Mouse (Mus musculus) liver, postnatal 0 days (tissue): ENCODE results near the gene Myh7b. TPM values are rescaled to one million over a fixed set of nuclear protein-coding genes. Genes with fewer than 3 reads are reported as not detected.

Experiments used
- ATAC-seq: fragments of 200-750 bp; cut with Nextera tagmentation; 2 replicates; pipeline ENCODE4 v1.8.0; 2017; ENCODE audit warnings: mild to moderate bottlenecking, moderate library complexity
- DNase-seq: peaks from one replicate; pipeline ENCODE4 v3.0.0-alpha.2; 2016
- H3K27ac ChIP-seq: fragments of 300-500 bp; sonication (generic); 2 replicates; pipeline ENCODE4 v1.5.1; 2014; ENCODE audit warnings: antibody characterized with exemption, moderate library complexity, mild to moderate bottlenecking, low read depth
- H3K27me3 ChIP-seq: fragments of 300-500 bp; sonication (generic); 2 replicates; pipeline ENCODE4 v1.6.1; 2014; ENCODE audit warnings: low read length, control low read depth, mixed read lengths; ENCODE audit not compliant: insufficient read depth
- H3K36me3 ChIP-seq: fragments of 300-500 bp; sonication (generic); replicated peaks from 2 replicates; pipeline ENCODE4 v1.6.1; 2014; ENCODE audit warnings: mild to moderate bottlenecking, control low read depth, low read length, moderate library complexity, mixed read lengths; ENCODE audit not compliant: insufficient read depth
- H3K4me1 ChIP-seq: fragments of 300-500 bp; sonication (generic); 2 replicates; pipeline ENCODE4 v1.6.1; 2014; ENCODE audit warnings: antibody characterized with exemption, mild to moderate bottlenecking, control low read depth; ENCODE audit not compliant: insufficient read depth
- H3K4me2 ChIP-seq: fragments of 300-500 bp; sonication (generic); 2 replicates; pipeline ENCODE4 v1.6.1; 2014; ENCODE audit warnings: low read depth, mild to moderate bottlenecking, low read length, moderate library complexity, mixed read lengths
- H3K4me3 ChIP-seq: fragments of 300-500 bp; sonication (generic); 2 replicates; pipeline ENCODE4 v1.5.1; 2014; ENCODE audit warnings: low read depth, low read length
- H3K9ac ChIP-seq: fragments of 300-500 bp; sonication (generic); replicated peaks from 2 replicates; pipeline ENCODE4 v1.6.1; 2014; ENCODE audit warnings: mild to moderate bottlenecking, moderate library complexity
- H3K9me3 ChIP-seq: fragments of 300-500 bp; sonication (generic); 2 replicates; pipeline ENCODE4 v1.6.1; 2016; ENCODE audit warnings: mild to moderate bottlenecking, control low read depth, low read length, mixed read lengths
- CTCF ChIP-seq: sonication (generic); IDR thresholded peaks from 2 replicates; pipeline ENCODE4 v1.5.1; 2016; ENCODE audit warnings: antibody characterized with exemption, low read depth
- EP300 ChIP-seq: IDR thresholded peaks from 2 replicates; pipeline ENCODE4 v1.6.1; 2016; ENCODE audit warnings: antibody characterized with exemption, low read depth, mild to moderate bottlenecking
- WGBS: fragments of 180-500 bp; shearing (Covaris S2); extraction: QIAGEN DNeasy Blood & Tissue Kit; methylation state at CpG from one replicate; pipeline ENCODE4 v1.1.7; 2014; ENCODE audit not compliant: insufficient replicate concordance; 5-methylcytosine and 5-hydroxymethylcytosine counted together
- microRNA counts: library from miRNA; unstranded; fragments of <30 nt; microRNA quantifications from one replicate; lab custom pipeline; 2015
- microRNA-seq: library from miRNA; unstranded; fragments of <30 nt; microRNA quantifications from one replicate; pipeline ENCODE4, GENCODE M21; 2016
- polyA plus RNA-seq: library from polyadenylated mRNA; unstranded; fragments of >200 nt; fragmentation: Nextera tagmentation; extraction: Ambion mirVana; gene quantifications from 2 replicates; pipeline ENCODE4 v1.2.1, GENCODE M21; 2015

Myh7b gene
- polyA plus RNA-seq, 1 experiment from 2014 or later, result 0.38 TPM

DNA sequence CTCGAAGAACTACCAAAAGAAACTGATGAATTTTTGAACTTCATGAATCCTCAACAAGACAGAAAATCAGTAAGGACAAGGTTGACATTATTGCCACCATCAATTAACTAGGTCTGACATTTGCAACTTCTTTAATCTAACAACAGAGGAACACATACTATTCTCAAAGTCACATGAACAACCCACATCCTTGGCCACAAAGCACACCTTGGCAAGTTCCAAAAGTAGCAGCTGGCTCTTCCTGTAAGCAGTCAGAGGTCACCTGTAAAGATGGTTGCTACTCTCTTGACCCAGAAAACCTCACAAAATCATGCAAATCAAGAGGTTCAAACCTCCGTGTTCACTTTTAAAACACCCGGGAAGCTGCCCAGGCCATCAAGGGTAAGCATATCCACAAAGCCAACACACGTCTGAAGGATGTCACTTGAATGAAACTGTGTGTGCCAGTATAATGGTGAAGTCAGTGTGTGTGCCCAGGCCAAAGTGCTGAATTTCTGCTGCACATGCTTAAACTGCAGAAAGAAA lies 68.6 kb downstream of the Myh7b start:
- H3K4me1 ChIP-seq, result peaks cover 7% of the 10 kb centered on the region
- 70% methylated on average over 4 of the region's 4 CpGs for WGBS
- H3K27ac ChIP-seq, result no peak overlapping the region
- DNase-seq (no peak), ATAC-seq (no peak)
- no peaks in the 10 kb centered on the region for H3K27me3 ChIP-seq
- no peak overlapping the region for H3K4me3 ChIP-seq
- H3K4me2 ChIP-seq, result no peak overlapping the region
- TF ChIP-seq CTCF, result no peak
- TF ChIP-seq EP300, result no peak
- no peak overlapping the region for H3K9ac ChIP-seq
- H3K9me3 ChIP-seq, result no peaks in the 10 kb centered on the region
- H3K36me3 ChIP-seq, result no peaks in the 10 kb centered on the region

DNA sequence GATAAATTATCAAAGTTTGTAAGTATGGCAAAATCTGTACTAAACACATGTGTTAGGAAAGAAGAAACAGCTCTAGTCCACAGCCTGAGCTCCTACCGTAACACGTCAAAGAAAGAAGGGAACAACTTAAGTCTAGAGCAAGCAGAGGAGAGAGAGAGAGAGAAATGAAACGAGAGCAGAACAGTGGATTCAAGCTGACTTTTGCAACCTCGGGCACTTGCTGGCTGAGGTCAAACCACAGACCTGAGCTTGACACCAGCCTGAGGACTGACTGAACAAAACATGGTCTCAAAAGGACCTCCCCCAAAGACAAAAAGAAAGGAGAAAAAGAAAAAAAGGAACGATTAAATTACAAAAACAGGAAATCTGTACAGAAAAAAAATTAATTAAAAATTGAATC lies 69.6 kb downstream of the Myh7b start:
- 37% methylated on average over 5 of the region's 5 CpGs for WGBS
- ATAC-seq, result no peak
- Histone ChIP-seq H3K27me3 (no peaks in the 10 kb centered on the region), H3K4me3 (no peak overlapping the region), H3K9ac (no peak overlapping the region), H3K4me1 (peaks cover 7% of the 10 kb centered on the region), H3K36me3 (no peaks in the 10 kb centered on the region), H3K4me2 (no peak overlapping the region), H3K9me3 (no peaks in the 10 kb centered on the region), H3K27ac (no peak overlapping the region)
- DNase-seq, result no peak
- TF ChIP-seq CTCF (no peak), EP300 (no peak)

DNA sequence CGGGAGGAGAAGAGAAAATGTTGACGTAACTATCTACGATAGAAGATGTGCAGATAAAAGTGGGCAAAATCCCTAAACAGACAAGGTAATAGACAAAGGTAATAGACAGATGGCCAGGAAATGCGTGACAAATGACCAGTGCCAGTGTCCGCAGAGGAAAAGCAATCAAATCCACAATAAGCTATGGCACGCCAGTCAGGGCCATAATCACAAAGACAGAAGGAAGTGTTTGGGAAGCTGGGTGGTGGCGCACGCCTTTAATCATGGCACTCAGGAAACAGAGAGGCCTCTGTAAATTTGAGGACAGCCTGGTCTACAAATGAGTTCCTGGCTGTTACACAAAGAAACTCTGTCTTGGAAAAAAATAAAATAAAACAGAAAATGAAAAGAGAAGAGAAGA lies 70.2 kb downstream of the Myh7b start:
- no peak for ATAC-seq
- H3K36me3 ChIP-seq, result no peaks in the 10 kb centered on the region
- peaks cover 7% of the 10 kb centered on the region for H3K4me1 ChIP-seq
- TF ChIP-seq CTCF, result no peak
- TF ChIP-seq EP300, result no peak
- H3K4me3 ChIP-seq, result no peak overlapping the region
- no peaks in the 10 kb centered on the region for H3K27me3 ChIP-seq
- no peak overlapping the region for H3K9ac ChIP-seq
- H3K27ac ChIP-seq, result no peak overlapping the region
- no peak overlapping the region for H3K4me2 ChIP-seq
- H3K9me3 ChIP-seq, result no peaks in the 10 kb centered on the region
- 55% methylated on average over 8 of the region's 8 CpGs for whole genome bisulfite sequencing
- no peak for DNase-seq

DNA sequence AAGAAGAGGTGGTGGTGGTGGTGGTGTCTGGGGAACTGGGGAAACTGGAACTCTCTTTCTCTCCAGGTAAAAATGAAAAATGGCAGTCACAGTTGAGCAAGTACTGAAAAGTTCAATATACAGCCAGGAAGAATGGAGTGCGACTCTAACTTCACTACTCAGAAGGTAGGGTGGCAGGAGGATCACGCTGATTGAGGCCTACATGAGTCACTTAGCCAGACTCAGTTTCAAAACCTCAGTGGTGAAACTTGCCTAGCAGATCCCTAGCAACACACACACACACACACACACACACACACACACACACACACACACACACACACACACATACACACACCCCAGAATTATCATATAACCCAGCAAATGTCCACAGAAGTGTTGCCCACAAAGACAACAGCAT lies 70.9 kb downstream of the Myh7b start:
- Histone ChIP-seq H3K4me3 (no peak overlapping the region), H3K27ac (no peak overlapping the region), H3K27me3 (no peaks in the 10 kb centered on the region), H3K4me1 (peaks cover 7% of the 10 kb centered on the region), H3K9me3 (no peaks in the 10 kb centered on the region), H3K9ac (no peak overlapping the region), H3K4me2 (no peak overlapping the region), H3K36me3 (no peaks in the 10 kb centered on the region)
- 57% methylated on average over 2 of the region's 2 CpGs for WGBS
- TF ChIP-seq CTCF, result no peak
- TF ChIP-seq EP300, result no peak
- no peak for ATAC-seq
- DNase-seq, result no peak

DNA sequence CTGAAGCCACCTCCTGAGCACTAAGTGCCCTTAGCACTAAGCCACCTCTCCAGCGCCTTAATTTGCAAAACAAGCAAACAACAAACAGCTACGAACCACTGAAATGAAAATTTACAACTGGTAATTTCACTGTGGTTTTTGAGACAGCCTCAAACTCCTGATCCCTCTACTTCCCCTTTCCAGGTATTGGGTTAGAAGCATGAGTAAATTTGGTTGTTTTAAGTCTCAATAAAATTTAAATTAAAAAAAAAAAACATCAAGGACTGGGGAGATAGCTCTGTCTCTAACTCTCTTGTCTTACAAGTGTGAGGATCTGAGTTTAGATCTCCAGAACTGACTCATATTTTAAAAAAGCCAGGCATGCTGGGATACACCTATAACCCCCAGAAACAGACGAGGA lies 72.1 kb downstream of the Myh7b start:
- WGBS, result 51% methylated on average over 3 of the region's 3 CpGs
- no peak for DNase-seq
- ATAC-seq, result no peak
- no peak overlapping the region for H3K4me3 ChIP-seq
- no peak overlapping the region for H3K9ac ChIP-seq
- H3K9me3 ChIP-seq, result no peaks in the 10 kb centered on the region
- H3K27me3 ChIP-seq, result no peaks in the 10 kb centered on the region
- no peak for TF ChIP-seq EP300
- TF ChIP-seq CTCF, result no peak
- H3K27ac ChIP-seq, result no peak overlapping the region
- H3K4me1 ChIP-seq, result peaks cover 9% of the 10 kb centered on the region
- H3K36me3 ChIP-seq, result no peaks in the 10 kb centered on the region; the same call in 1 of the 2 replicates
- H3K4me2 ChIP-seq, result no peak overlapping the region

DNA sequence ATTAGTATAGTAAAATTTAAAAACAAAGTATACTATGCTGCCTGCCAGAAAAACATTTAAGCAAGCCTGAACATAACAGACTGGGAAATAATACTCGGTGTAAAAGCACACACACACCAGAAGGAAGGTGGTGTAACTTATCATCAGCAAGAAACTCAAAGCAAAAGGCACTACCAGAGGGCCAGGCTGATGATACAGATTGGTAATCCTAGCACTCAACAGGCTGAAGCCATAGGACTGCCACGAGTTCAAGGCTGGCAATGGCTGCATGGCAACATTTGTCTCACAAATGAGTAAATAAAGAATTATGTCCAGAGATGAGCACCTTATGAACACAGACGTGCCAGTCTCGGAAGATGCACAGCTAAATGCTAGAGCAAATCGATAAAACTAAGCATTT lies 72.8 kb downstream of the Myh7b start:
- H3K27me3 ChIP-seq, result no peaks in the 10 kb centered on the region
- H3K9me3 ChIP-seq, result no peaks in the 10 kb centered on the region
- no peak overlapping the region for H3K9ac ChIP-seq
- no peak for DNase-seq
- WGBS, result 83% methylated on average over 5 of the region's 5 CpGs
- TF ChIP-seq CTCF, result no peak
- TF ChIP-seq EP300, result no peak
- H3K4me2 ChIP-seq, result no peak overlapping the region
- no peaks in the 10 kb centered on the region; the same call in 1 of the 2 replicates for H3K36me3 ChIP-seq
- peaks cover 9% of the 10 kb centered on the region for H3K4me1 ChIP-seq
- no peak overlapping the region for H3K27ac ChIP-seq
- H3K4me3 ChIP-seq, result no peak overlapping the region
- ATAC-seq, result no peak

MicroRNA genes within 50 kb of the gene (microRNA counts, 519-probe panel; counts per million panel counts)
- microRNA mmu-miR-499 (lab: Ali Mortazavi, UCI), result not detected

Small RNA genes lying within 50 kb of the gene (microRNA-seq; reads per million reads assigned to microRNA genes)
- 50.7 reads per million, percentile 37 among the genes with 10 or more reads in this experiment for gene Mir499

Other genes with a start within 250 kb of the Myh7b start
- 28.0 and 29.5 TPM in 2 replicates for gene Trp53inp2, start 230.2 kb upstream of the Myh7b start, polyA plus RNA-seq
- gene Ncoa6, start 137.3 kb upstream of the Myh7b start, polyA plus RNA-seq, result 6.3 and 6.4 TPM in 2 replicates
- 7.5 and 8.2 TPM in 2 replicates for gene Acss2, start 93.3 kb upstream of the Myh7b start, polyA plus RNA-seq
- 0.22 and 0.25 TPM in 2 replicates for gene Ggt7, start 93.0 kb upstream of the Myh7b start, polyA plus RNA-seq
- 48.9 and 49.3 TPM in 2 replicates for gene Gss, start 18.4 kb upstream of the Myh7b start, polyA plus RNA-seq
- gene Trpc4ap, start 81.2 kb downstream of the Myh7b start, polyA plus RNA-seq, result 41.5 and 43.2 TPM in 2 replicates
- 28.4 and 30.2 TPM in 2 replicates for gene Edem2, start 118.3 kb downstream of the Myh7b start, polyA plus RNA-seq
- not detected in 2 replicates for gene Gm17581, start 124.7 kb downstream of the Myh7b start, polyA plus RNA-seq
- 1.1 and 1.7 TPM in 2 replicates for gene Procr, start 139.9 kb downstream of the Myh7b start, polyA plus RNA-seq
- gene Mmp24, start 164.1 kb downstream of the Myh7b start, polyA plus RNA-seq, result not detected in 2 replicates
- 6.6 and 7.5 TPM in 2 replicates for gene BC029722, start 208.2 kb downstream of the Myh7b start, polyA plus RNA-seq
- gene Eif6, start 215.7 kb downstream of the Myh7b start, polyA plus RNA-seq, result 120 and 130 TPM in 2 replicates
- 0.15 and 0.19 TPM in 2 replicates for gene Fam83c, start 223.6 kb downstream of the Myh7b start, polyA plus RNA-seq